8 mouse cellular contexts compared by ENCODE assay signal in the genomic region with DNA sequence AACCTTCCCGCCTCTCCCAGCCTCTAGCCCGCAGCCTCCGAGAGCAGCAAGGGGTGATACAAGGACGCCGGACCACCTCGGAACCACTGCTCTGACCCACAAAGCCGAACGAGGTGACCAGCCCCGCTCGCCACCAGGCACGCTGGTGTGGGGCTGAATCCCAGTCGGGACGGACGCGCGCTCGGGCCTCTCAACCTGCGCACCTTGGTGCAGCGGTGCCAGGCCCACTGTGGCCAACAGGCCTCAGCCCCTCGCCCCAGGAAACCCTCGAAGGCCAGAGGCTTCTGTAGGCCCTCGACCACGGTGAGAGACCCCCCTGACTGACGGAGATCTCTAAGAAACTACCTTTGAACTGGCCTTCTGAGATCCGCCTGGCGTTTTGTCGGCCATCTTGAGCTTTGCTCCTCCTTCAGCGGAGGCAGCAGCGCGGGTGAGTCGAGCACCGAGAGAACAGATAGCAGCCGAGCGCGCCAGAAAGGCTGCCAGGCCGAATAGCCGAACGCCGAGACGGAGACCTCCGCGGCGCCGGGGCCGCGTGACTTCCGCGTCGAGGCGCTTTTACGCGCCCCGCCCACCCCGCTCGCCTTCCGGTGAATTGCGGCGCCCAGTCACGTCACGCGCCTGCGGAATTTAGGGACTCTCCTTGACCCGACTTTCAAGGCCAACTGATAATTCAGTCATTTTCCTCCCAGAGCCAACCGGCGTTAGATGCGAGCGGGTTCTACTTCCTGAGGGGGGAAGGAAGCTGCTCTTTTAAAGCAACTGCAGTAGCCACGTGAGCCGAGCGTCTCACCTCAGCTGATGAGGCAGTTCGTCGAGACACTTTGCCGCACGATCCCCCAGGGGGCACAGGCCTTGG. TPM values are rescaled to one million over a fixed set of nuclear protein-coding genes. Genes with fewer than 3 reads are reported as not detected.
DNase-seq lines count a peak whose midpoint lies in the region; ATAC-seq lines count a peak whose summit lies in the region.

A gene (minus strand): TSS at position 525 of the 859 bp plus-strand sequence.

- H3K4me1 ChIP-seq in brown adipose tissue, adult 24 weeks (ENCODE audit: control insufficient read depth, insufficient read depth, insufficient read length, low read length) = peaks cover 4% of the 10 kb centered on the region; the same call in 1 of the 2 replicates
- peaks cover 20% of the 10 kb centered on the region for H3K4me1 ChIP-seq in heart, embryonic 13.5 days
- peaks cover 34% of the 10 kb centered on the region for H3K4me1 ChIP-seq in liver, embryonic 12.5 days
- H3K4me1 ChIP-seq in stomach, embryonic 15.5 days = peaks cover 11% of the 10 kb centered on the region

- H3K27me3 ChIP-seq in heart, embryonic 13.5 days (replicated peaks) = no peaks in the 10 kb centered on the region
- H3K27me3 ChIP-seq in liver, embryonic 12.5 days (replicated peaks) = no peaks in the 10 kb centered on the region
- no peaks in the 10 kb centered on the region for H3K27me3 ChIP-seq in stomach, embryonic 15.5 days (replicated peaks)

- peak; percentile 89 for ATAC-seq in heart, embryonic 13.5 days (ENCODE audit: extremely low read depth, insufficient number of reproducible peaks, low FRiP score, low TSS enrichment)
- ATAC-seq in liver, embryonic 12.5 days = peak; percentile 92
- ATAC-seq in stomach, embryonic 15.5 days (ENCODE audit: insufficient read depth, low FRiP score, low read depth) = peak; percentile 95

- H3K9me3 ChIP-seq in heart, embryonic 13.5 days = no peaks in the 10 kb centered on the region
- H3K9me3 ChIP-seq in liver, embryonic 12.5 days (replicated peaks) = no peaks in the 10 kb centered on the region
- no peaks in the 10 kb centered on the region for H3K9me3 ChIP-seq in stomach, embryonic 15.5 days

- WGBS in heart, embryonic 13.5 days = under 1% methylated on average over 74 of the region's 74 CpGs
- under 1% methylated on average over 74 of the region's 74 CpGs for WGBS in liver, embryonic 12.5 days (ENCODE audit: insufficient replicate concordance)
- under 1% methylated on average over 74 of the region's 74 CpGs for WGBS in stomach, embryonic 15.5 days

- DNase-seq in CD4-positive, CD25-positive, alpha-beta regulatory T cell, adult 2 months (ENCODE audit: low read depth, low spot score) = peak; percentile 98
- DNase-seq in fat pad, adult 2 months (ENCODE audit: extremely low read depth, low read depth, low spot score) = peak; percentile 47
- peak; percentile 98 for DNase-seq in kidney, postnatal 10 days
- DNase-seq in natural killer cell, adult 2 months (ENCODE audit: low spot score in 2 of 2) = peak; percentile 93 to 96

- peak within 1 kb of the TSS; percentile 92 for H3K27ac ChIP-seq in brown adipose tissue, adult 24 weeks (replicated peaks; ENCODE audit: low read depth, low read length)
- peak within 1 kb of the TSS; percentile 92 for H3K27ac ChIP-seq in heart, embryonic 13.5 days (replicated peaks)
- H3K27ac ChIP-seq in liver, embryonic 12.5 days = peak within 1 kb of the TSS; percentile 93
- peak within 1 kb of the TSS; percentile 88 for H3K27ac ChIP-seq in stomach, embryonic 15.5 days

- peaks cover 6% of the 10 kb centered on the region for H3K36me3 ChIP-seq in heart, embryonic 13.5 days
- peaks cover 9% of the 10 kb centered on the region for H3K36me3 ChIP-seq in liver, embryonic 12.5 days
- no peaks in the 10 kb centered on the region for H3K36me3 ChIP-seq in stomach, embryonic 15.5 days

- H3K9ac ChIP-seq in heart, embryonic 13.5 days = peak within 1 kb of the TSS; percentile 98
- peak within 1 kb of the TSS; percentile 91 for H3K9ac ChIP-seq in liver, embryonic 12.5 days
- peak within 1 kb of the TSS; percentile 82 for H3K9ac ChIP-seq in stomach, embryonic 15.5 days

- H3K4me3 ChIP-seq in brown adipose tissue, adult 24 weeks (ENCODE audit: insufficient read depth, low read depth, low read length) = peak within 1 kb of the TSS; percentile 86
- H3K4me3 ChIP-seq in heart, embryonic 13.5 days = peak within 1 kb of the TSS; percentile 100
- H3K4me3 ChIP-seq in liver, embryonic 12.5 days = peak within 1 kb of the TSS; percentile 89
- peak within 1 kb of the TSS; percentile 97 for H3K4me3 ChIP-seq in stomach, embryonic 15.5 days (replicated peaks)

- H3K4me2 ChIP-seq in heart, embryonic 13.5 days = peak within 1 kb of the TSS; percentile 89
- peak within 1 kb of the TSS; percentile 85 for H3K4me2 ChIP-seq in liver, embryonic 12.5 days
- H3K4me2 ChIP-seq in stomach, embryonic 15.5 days = peak within 1 kb of the TSS; percentile 87

RNA-seq across cellular contexts. Expression of the gene that starts here (rescaled TPM):
- 29.8 and 33.4 TPM in 2 replicates for polyA plus RNA-seq in brown adipose tissue, adult 24 weeks (2012; ENCODE audit: insufficient read depth, insufficient read length, missing spikeins)
- 79.6 and 84.9 TPM in 2 replicates for polyA plus RNA-seq in heart, embryonic 13.5 days (2015; fragmentation: Nextera tagmentation; extraction: Ambion mirVana)
- 95.2 and 98.9 TPM in 2 replicates for polyA plus RNA-seq in liver, embryonic 12.5 days (2016; fragmentation: Nextera tagmentation; extraction: Ambion mirVana)
- 123 and 140 TPM in 2 replicates for polyA plus RNA-seq in stomach, embryonic 15.5 days (2015; fragmentation: Nextera tagmentation; extraction: Ambion mirVana)

Comparison
In these comparisons a context has a peak if more than half of its experiments do, and no peak if none do; other contexts are left out.
1. Peak in every context shown above with its lines: DNase-seq, ATAC-seq, H3K4me3 ChIP-seq and H3K27ac ChIP-seq.
2. DNase-seq: peak in every context shown above with its lines; median percentile 98 in CD4-positive, CD25-positive, alpha-beta regulatory T cell, adult 2 months; 98 in kidney, postnatal 10 days; 94 in natural killer cell, adult 2 months; 47 in fat pad, adult 2 months.